Mouse (Mus musculus) erythroblast, adult 5-6 weeks (primary cell): ENCODE data around the gene Tnfrsf9. TPM values are rescaled to one million over a fixed set of nuclear protein-coding genes. Genes with fewer than 3 reads are reported as not detected.

Experiments used
- ATAC-seq: replicated peaks from 2 replicates; pipeline ENCODE4 v1.8.0; 2016; ENCODE audit warnings: moderate number of reproducible peaks, mild to moderate bottlenecking, moderate TSS enrichment, inconsistent platforms; ENCODE audit not compliant: poor library complexity, low FRiP score, severe bottlenecking
- total RNA-seq, 2 experiments: library from RNA; stranded (forward) in 1 of 2; stranded (reverse) in 1 of 2; fragments of 150-400 nt in 1 of 2; fragments of 200-764, 138-1000 nt in 1 of 2; gene quantifications; 2 replicates each; pipeline versions ENCODE4 v1.2.3 to v1.2.4; 2015 to 2017; ENCODE audit warnings: low replicate concordance in 2 of 2

Gene Tnfrsf9
- total RNA-seq, 2 experiments from 2014 or later, result not detected

GRCm38 (mm10) chr4:150975145-150975544 is 60.8 kb downstream of the Tnfrsf9 start:
- ATAC-seq, result no peak

GRCm38 (mm10) chr4:150978156-150978910 is 64.0 kb downstream of the Tnfrsf9 start:
- ATAC-seq, result no peak

- ATAC-seq, result no peak
Measured at GRCm38 (mm10) chr4:150979455-150979854, 65.1 kb downstream of the Tnfrsf9 start.

- ATAC-seq, result no peak
Measured at GRCm38 (mm10) chr4:150980153-150980552, 65.8 kb downstream of the Tnfrsf9 start.

- no peak for ATAC-seq
Measured at GRCm38 (mm10) chr4:150990148-150990547, 75.8 kb downstream of the Tnfrsf9 start.

Other genes with a start within 250 kb of the Tnfrsf9 start
- gene Errfi1, start 60.6 kb upstream of the Tnfrsf9 start, total RNA-seq (2015; ENCODE audit: low replicate concordance), result not detected in 2 replicates
- 0.56 TPM in 1 of 2 replicates, not detected in the other for gene Errfi1, start 60.6 kb upstream of the Tnfrsf9 start, total RNA-seq (2017; ENCODE audit: low replicate concordance)
- 34.5 and 54.8 TPM in 2 replicates for gene Park7, start 125 bp upstream of the Tnfrsf9 start, total RNA-seq (2015; ENCODE audit: low replicate concordance)
- 63.8 and 70.5 TPM in 2 replicates for gene Park7, start 125 bp upstream of the Tnfrsf9 start, total RNA-seq (2017; ENCODE audit: low replicate concordance)
- gene Uts2, start 82.5 kb downstream of the Tnfrsf9 start, total RNA-seq (2015; ENCODE audit: low replicate concordance), result not detected in 2 replicates
- gene Uts2, start 82.5 kb downstream of the Tnfrsf9 start, total RNA-seq (2017; ENCODE audit: low replicate concordance), result not detected in 2 replicates
- gene Per3, start 130.1 kb downstream of the Tnfrsf9 start, total RNA-seq (2015; ENCODE audit: low replicate concordance), result 0.38 and 1.7 TPM in 2 replicates
- 1.7 and 2.4 TPM in 2 replicates for gene Per3, start 130.1 kb downstream of the Tnfrsf9 start, total RNA-seq (2017; ENCODE audit: low replicate concordance)
- gene Vamp3, start 143.4 kb downstream of the Tnfrsf9 start, total RNA-seq (2015; ENCODE audit: low replicate concordance), result 26.3 and 39.3 TPM in 2 replicates
- gene Vamp3, start 143.4 kb downstream of the Tnfrsf9 start, total RNA-seq (2017; ENCODE audit: low replicate concordance), result 23.0 and 30.1 TPM in 2 replicates
- gene Gm13090, start 175.0 kb downstream of the Tnfrsf9 start, total RNA-seq (2015; ENCODE audit: low replicate concordance), result not detected in 2 replicates
- not detected in 2 replicates for gene Gm13090, start 175.0 kb downstream of the Tnfrsf9 start, total RNA-seq (2017; ENCODE audit: low replicate concordance)